Mouse (Mus musculus): ENCODE measurements at regions not wholly inside any gene's neighbourhood (a gene's known extent, or its start where the extent isn't known, plus 50 kb on each side); places are given as distances from the start of the nearest gene placed in this dataset.

DNA sequence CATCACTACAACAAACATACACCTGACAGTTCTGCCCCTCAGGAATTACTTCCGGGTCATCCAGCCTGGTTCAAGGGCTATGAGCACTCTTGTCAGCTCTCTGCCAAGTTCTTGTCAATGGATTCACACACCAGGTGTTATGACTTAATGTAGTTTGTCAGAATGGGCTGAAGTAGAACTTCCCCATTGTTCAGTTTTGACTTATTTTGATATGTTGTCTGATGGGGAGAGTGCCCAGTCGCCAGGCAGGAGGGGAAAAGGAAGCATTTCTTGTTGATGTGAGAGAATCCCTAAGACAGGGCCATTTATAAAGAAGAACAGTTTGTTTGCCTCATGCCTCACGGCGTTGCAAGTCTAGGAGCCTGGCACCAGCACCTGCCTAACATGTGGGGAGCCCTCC, 52.0 kb upstream of the Cpeb4 start:
- DNase-seq (ENCODE audit: low spot score in 2 of 2), result no peak

- no peak for DNase-seq (ENCODE audit: low spot score in 2 of 2)
Measured at GRCm38 (mm10) chr11:31821479-31822411, 50.3 kb upstream of the Cpeb4 start.
